Mouse (Mus musculus): ENCODE results near the gene Cdkn2a. TPM values are rescaled to one million over a fixed set of nuclear protein-coding genes. Genes with fewer than 3 reads are reported as not detected.

The Cdkn2a gene
- polyA plus RNA-seq, 1 experiment from 2014 or later, result 109 TPM

DNA sequence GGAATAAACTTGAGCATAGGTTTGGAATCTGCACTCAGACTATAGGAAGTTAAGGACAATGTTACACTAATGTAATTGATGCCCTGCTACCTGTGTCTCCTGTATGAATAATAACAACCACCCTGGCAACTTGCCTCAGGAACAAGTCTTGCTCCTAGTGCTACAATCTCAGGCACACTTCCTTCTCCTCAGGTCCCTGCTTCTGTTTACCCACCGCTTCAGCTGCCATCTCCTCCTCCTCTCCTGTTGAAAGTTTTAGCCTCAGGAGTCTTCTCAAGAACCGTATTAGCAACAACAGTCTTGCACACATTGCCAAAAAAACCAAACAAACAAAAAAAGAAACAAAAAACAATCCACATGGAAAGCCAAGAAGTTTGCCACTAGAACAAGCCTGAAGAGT is 14.8 kb downstream of the Cdkn2a start:
- no peak for ATAC-seq
- no peak for DNase-seq (ENCODE audit: low read depth, low spot score)
- ChIA-PET CTCF (no interaction called here), POLR2A (no interaction called here)
- H3K27me3 ChIP-seq, result no peaks in the 10 kb centered on the region
- in situ Hi-C loops (cut with MboI; ENCODE audit: low pct_unique_long_range_greater_than_20kb), result loop anchor here (25.0 kb wide), 2 partner anchors 117 to 233 kb away; no protein-coding TSS in a partner anchor
- no peak for TF ChIP-seq CTCF (IDR thresholded peaks at IDR 0.05)

DNA sequence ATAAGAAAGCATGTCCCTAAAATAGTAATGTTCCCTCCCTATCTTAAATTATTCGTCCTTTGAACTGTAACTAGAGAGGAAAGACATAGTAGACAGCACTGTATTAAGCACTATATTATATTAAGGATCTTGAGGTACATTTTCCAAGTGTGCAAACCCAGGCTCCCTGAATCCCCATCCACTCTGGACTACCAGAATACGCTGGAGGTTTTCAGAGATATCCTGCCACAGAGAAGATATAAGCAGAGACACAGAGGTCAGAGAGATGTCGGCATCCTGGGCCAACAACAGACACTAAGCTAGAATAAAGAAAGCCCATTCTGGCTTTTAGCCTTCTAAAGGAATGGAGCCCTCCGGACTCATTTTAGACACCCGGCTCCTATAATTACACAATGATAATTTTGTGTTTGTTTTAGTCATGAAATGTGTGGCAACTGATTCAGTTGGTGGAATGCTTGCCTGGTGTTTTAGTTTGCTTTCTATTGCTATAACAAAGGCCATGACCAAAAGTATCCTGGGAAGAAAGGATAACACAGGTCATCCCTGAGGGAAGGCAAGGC is 17.0 kb downstream of the Cdkn2a start:
- POLR2A ChIA-PET, result no interaction called here
- no peak for DNase-seq (ENCODE audit: low read depth, low spot score)
- ATAC-seq, result no peak
- TF ChIP-seq CTCF (IDR thresholded peaks at IDR 0.05), result no peak
- no peaks in the 10 kb centered on the region for H3K27me3 ChIP-seq
- in situ Hi-C loops (cut with MboI; ENCODE audit: low pct_unique_long_range_greater_than_20kb), result loop anchor here (25.0 kb wide), 2 partner anchors 115 to 235 kb away; no protein-coding TSS in a partner anchor
- CTCF ChIA-PET, result interaction anchor here (1.2 kb wide), 1 partner anchor 28 kb away, joined by 3 read pairs; no protein-coding TSS in a partner anchor

DNA sequence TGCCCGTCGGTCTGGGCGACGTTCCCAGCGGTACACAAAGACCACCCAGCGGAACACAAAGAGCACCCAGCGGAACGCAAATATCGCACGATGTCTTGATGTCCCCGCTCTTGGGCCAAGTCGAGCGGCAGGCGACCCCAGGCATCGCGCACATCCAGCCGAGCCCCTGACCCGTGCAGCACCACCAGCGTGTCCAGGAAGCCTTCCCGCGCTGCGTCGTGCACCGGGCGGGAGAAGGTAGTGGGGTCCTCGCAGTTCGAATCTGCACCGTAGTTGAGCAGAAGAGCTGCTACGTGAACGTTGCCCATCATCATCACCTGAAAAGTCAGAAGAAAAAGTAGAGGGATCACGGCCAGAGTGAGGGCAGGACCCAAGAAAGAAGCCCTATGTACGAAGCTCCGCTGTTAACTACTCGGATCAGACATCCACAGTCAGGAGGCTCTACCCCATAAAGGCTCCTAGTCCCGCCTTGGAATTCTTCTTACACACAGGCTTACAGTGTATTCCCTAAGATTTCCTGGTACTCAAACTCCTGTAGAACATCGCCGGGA is 17.7 kb downstream of the Cdkn2a start:
- no peak for ATAC-seq

GRCm38 (mm10) chr4:89275811-89276584 is 18.5 kb downstream of the Cdkn2a start:
- H3K27me3 ChIP-seq, result no peaks in the 10 kb centered on the region
- CTCF ChIA-PET, result interaction anchor here (1.2 kb wide), 1 partner anchor 27 kb away, joined by 3 read pairs; no protein-coding TSS in a partner anchor
- DNase-seq (ENCODE audit: low read depth, low spot score), result no peak
- in situ Hi-C loops (cut with MboI; ENCODE audit: low pct_unique_long_range_greater_than_20kb), result loop anchor here (25.0 kb wide), 2 partner anchors 114 to 236 kb away; no protein-coding TSS in a partner anchor
- POLR2A ChIA-PET, result no interaction called here
- ATAC-seq, result no peak
- no peak for TF ChIP-seq CTCF (IDR thresholded peaks at IDR 0.05)

More for the DNA sequence above, 17.7 kb downstream of the Cdkn2a start:
- no peak for DNase-seq (ENCODE audit: low read depth, low spot score)
- TF ChIP-seq CTCF (IDR thresholded peaks at IDR 0.05), result no peak
- POLR2A ChIA-PET, result no interaction called here
- no peaks in the 10 kb centered on the region for H3K27me3 ChIP-seq
- in situ Hi-C loops (cut with MboI; ENCODE audit: low pct_unique_long_range_greater_than_20kb), result loop anchor here (25.0 kb wide), 2 partner anchors 114 to 236 kb away; no protein-coding TSS in a partner anchor
- CTCF ChIA-PET, result interaction anchor here (1.2 kb wide), 1 partner anchor 27 kb away, joined by 3 read pairs; no protein-coding TSS in a partner anchor

GRCm38 (mm10) chr4:89274829-89275548 is 19.5 kb downstream of the Cdkn2a start:
- ChIA-PET POLR2A (no interaction called here), CTCF (no interaction called here)
- ATAC-seq, result no peak
- no peak for DNase-seq (ENCODE audit: low read depth, low spot score)
- in situ Hi-C loops (cut with MboI; ENCODE audit: low pct_unique_long_range_greater_than_20kb), result loop anchor here (25.0 kb wide), 2 partner anchors 113 to 237 kb away; no protein-coding TSS in a partner anchor
- TF ChIP-seq CTCF (IDR thresholded peaks at IDR 0.05), result no peak
- H3K27me3 ChIP-seq, result no peaks in the 10 kb centered on the region

- ChIA-PET POLR2A (no interaction called here), CTCF (no interaction called here)
- no peak for ATAC-seq
- no peaks in the 10 kb centered on the region for H3K27me3 ChIP-seq
- DNase-seq (ENCODE audit: low read depth, low spot score), result peak; percentile 35
- TF ChIP-seq CTCF (IDR thresholded peaks at IDR 0.05), result no peak
- in situ Hi-C loops (cut with MboI; ENCODE audit: low pct_unique_long_range_greater_than_20kb), result no loop called here
Measured at GRCm38 (mm10) chr4:89274006-89274405, 20.4 kb downstream of the Cdkn2a start.

DNA sequence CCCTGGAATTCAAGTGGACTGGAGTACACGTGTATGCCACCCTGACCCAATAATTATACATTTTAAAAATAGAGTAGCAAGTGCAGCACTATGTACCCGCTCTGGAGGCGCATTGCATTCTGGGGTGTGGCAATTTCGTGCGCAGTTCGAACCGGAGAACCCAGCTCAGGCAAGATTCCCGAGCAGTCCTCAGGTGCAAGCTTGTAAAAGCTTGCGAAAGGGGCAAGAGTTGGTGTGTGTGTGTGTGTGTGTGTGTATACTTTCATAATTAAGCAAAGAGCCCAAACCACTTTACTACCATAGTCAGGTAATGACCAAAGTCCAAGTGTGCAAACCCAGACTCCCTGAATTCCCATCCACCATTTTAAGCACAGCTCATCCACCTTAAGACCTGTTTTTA is 20.9 kb downstream of the Cdkn2a start:
- ChIA-PET CTCF (no interaction called here), POLR2A (no interaction called here)
- no peak for TF ChIP-seq CTCF (IDR thresholded peaks at IDR 0.05)
- in situ Hi-C loops (cut with MboI; ENCODE audit: low pct_unique_long_range_greater_than_20kb), result no loop called here
- no peak for ATAC-seq
- no peak for DNase-seq (ENCODE audit: low read depth, low spot score)
- no peaks in the 10 kb centered on the region for H3K27me3 ChIP-seq

DNA sequence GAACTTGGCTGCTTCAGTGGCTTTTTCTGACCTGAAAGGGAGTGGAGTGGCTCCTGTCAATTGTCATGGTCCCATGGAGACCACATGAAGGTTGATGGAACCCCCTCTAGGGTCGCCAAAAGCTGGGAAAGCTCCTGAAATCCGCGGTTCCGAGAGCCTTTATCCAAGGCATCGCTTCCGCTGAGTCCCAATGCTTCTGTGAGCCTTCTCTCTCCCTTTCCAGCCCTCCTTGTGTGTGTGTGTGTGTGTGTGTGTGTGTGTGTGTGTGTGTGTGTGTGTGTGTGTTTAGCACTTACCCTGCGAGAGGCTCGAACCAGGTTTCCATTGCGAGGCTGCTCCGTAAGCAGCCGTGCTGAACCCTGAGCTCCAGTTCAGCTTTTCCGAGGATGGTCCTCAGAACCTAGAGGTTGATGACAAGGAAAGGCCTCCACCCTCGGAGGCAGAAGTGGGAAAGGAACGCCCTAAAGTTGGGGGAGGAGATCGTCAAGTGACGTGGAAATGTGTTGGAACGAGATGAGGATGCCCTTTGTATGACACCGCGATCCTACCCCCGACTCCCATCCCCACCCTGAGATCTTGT is 21.4 kb downstream of the Cdkn2a start:
- in situ Hi-C loops (cut with MboI; ENCODE audit: low pct_unique_long_range_greater_than_20kb), result no loop called here
- CTCF ChIA-PET, result no interaction called here
- POLR2A ChIA-PET, result no interaction called here
- no peaks in the 10 kb centered on the region for H3K27me3 ChIP-seq
- no peak for TF ChIP-seq CTCF (IDR thresholded peaks at IDR 0.05)
- ATAC-seq, result no peak
- no peak for DNase-seq (ENCODE audit: low read depth, low spot score)

DNA sequence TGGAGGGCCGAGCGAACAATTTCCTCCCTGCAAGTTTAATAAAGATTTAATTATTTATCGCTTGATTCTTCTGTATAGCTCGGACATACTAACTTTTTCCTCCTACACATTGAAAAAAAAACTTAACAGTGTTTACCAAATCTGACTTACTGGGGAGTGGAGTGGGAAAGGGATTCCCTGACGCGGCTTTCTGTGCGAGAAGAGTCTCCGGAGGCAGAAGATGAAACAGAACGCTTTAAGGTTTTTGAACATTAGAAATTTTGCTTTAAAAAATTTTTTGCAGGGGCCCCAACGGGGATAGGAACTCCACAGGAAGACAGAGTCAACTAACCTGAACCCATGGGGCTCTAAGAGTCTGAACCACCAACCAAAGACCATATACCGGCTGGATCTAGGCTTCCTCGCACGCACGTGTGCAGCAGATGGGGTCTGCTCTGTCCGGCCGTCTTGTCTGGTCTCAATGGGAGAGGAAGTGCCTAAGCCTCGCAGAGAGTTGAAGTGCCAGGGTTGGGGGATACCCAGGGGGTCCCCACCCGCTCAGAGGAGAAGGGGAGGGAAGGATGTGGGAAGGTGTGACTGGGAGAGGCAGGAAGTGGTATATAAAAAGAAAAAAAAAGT is 22.2 kb downstream of the Cdkn2a start:
- no peaks in the 10 kb centered on the region for H3K27me3 ChIP-seq
- ChIA-PET CTCF (no interaction called here), POLR2A (no interaction called here)
- in situ Hi-C loops (cut with MboI; ENCODE audit: low pct_unique_long_range_greater_than_20kb), result no loop called here
- no peak for ATAC-seq
- TF ChIP-seq CTCF (IDR thresholded peaks at IDR 0.05), result no peak
- no peak for DNase-seq (ENCODE audit: low read depth, low spot score)

DNA sequence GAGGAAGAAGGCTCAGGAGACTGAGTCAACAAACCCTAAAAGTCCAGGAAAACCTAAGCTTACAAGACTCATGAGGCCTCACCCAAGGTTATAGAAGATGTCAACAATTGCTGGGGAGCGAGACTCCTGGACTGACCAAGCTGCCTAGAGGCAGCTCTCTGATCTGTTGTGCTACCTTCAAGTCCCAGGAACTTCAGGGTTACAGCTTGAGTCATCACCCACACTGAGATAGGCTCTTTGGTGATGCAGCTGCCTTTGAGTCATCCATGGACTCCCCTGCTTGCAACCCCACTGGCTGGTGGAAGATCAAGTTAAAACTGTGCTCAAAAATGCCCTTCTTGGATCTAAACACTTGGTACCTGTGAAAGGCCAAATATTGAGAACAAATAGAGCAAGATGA is 36.7 kb downstream of the Cdkn2a start:
- no peak for TF ChIP-seq CTCF (IDR thresholded peaks at IDR 0.05)
- ChIA-PET POLR2A (no interaction called here), CTCF (interaction anchor here (1.2 kb wide), 1 partner anchor 10 kb away, joined by 3 read pairs; no protein-coding TSS in a partner anchor)
- in situ Hi-C loops (cut with MboI; ENCODE audit: low pct_unique_long_range_greater_than_20kb), result no loop called here
- peak; percentile 31 for ATAC-seq
- peak; percentile 22 for DNase-seq (ENCODE audit: low read depth, low spot score)
- H3K27me3 ChIP-seq, result no peaks in the 10 kb centered on the region
